Mouse (Mus musculus): ENCODE results near the gene Sox6. TPM values are rescaled to one million over a fixed set of nuclear protein-coding genes. Genes with fewer than 3 reads are reported as not detected.

The Sox6 gene
- 0.15 TPM for polyA plus RNA-seq (2017; shearing (Covaris generic))

DNA sequence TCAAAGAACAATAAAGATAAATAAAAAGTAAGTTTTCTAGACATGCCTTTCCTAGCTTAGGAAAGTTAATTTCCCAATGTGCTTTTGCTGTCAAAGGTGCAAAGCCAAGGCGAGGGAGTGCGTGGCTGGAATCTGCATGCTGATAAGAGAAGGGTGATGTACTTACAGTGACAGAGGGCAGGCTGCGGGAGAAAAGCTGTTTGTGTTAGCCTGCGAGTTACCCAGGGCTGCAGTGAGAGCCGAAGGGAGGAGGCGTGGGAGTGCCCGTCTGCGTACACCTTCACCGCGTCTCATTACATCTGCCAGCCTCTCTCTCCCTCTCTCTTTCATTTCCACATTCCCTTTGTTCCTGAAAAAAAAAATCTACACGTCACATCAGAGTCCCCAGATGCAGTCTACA lies at the start of gene Sox6:
Gene Sox6, minus strand, starts transcription at position 286 of the 400 bp plus-strand sequence.

DNA sequence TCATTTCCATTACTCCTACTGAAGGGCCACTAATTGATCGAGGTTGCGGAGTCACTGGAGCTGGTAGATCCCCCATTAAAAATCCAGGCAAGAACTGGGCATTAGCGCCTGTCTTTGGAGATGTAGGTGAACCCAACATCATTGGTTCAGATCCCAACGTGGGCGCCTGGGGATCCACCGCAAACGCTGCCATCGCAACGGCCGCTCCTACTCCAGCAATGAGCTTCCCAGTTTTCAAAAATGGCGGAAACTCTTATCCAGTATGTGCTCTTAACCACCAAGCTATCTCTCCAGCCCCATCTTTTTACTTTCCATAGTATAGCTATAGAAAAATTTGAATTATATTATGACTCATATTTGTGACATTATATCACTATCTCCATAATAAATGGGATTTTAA lies 45.8 kb upstream of the Sox6 start, which contains the start of gene Gm4353:
Gene Gm4353, minus strand, starts transcription at position 270 of the 400 bp plus-strand sequence.

DNA sequence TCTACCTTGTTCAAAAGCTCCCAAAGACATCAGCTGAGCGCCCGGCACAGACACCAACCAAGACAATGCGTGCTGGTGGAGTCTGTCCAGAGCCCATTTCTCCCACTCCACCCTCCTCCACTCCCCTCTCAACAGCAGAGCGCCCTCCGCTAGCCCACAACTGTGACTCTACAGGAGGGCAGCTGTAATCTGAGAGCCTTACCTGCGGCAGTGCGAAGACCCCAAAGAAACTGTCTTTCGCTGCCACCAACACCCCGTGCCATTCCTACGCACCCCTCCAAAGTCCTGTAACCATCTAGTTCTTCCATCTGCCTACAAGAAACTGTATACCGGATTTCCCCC lies 571 bp upstream of the Sox6 start, which contains the start of gene 1110004F10Rik:
Gene 1110004F10Rik, plus strand, starts transcription at position 202 of the 342 bp plus-strand sequence.

Other genes with a start within 250 kb of the Sox6 start
- gene 1110004F10Rik, start 601 bp upstream of the Sox6 start, polyA plus RNA-seq (2017; shearing (Covaris generic)) = 202 TPM
- gene Gm4353, start 45.8 kb upstream of the Sox6 start, polyA plus RNA-seq (2017; shearing (Covaris generic)) = not detected